Mouse (Mus musculus): ENCODE results near the gene Gpr173.

GRCm38 (mm10) chrX:152366418-152366817, 2.1 kb downstream of the Gpr173 start:
- TF ChIP-seq POLR2A (IDR thresholded peaks at IDR 0.05; ENCODE audit: extremely low read depth, insufficient read depth, low read length) = no peak
- TF ChIP-seq CTCF (IDR thresholded peaks at IDR 0.05; ENCODE audit: low read depth, low read length) = no peak

Data from liver, adult 2 months (tissue).